Mouse (Mus musculus): ENCODE results near the gene Pkp4. TPM values are rescaled to one million over a fixed set of nuclear protein-coding genes. Genes with fewer than 3 reads are reported as not detected.
"Not testable (repeated sequence)": the region's sequence is repeated elsewhere in the genome, so short reads cannot be mapped to it uniquely, and the experiment has no call there.

Gene Pkp4
- polyA plus RNA-seq, 1 experiment from 2014 or later: 27.7 TPM

DNA sequence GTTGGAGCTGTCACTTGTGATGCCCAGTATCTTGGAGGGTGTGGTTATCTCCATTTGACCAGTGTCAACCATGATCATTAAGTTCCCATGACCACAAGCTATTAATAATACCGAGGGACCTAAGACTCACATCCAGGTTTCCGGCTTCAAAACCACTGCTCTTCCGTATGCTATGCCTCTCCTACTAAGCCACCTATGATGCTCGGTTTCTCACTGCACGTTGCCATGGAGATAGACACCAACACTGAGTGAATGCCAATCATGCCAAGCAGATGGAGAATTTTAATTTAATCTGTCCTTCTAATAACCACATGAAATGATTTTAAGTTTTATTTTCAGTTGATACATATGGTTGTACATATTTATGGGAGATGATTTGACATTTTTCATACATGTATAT, 229.3 kb downstream of the Pkp4 start:
- TF ChIP-seq CTCF (IDR thresholded peaks at IDR 0.05; ENCODE audit: low read depth): no peak
- Histone ChIP-seq H3K9me3 (ENCODE audit: control insufficient read depth) (no peaks in the 10 kb centered on the region), H3K27me3 (replicated peaks; ENCODE audit: control insufficient read depth, insufficient read depth, low read length) (no peaks in the 10 kb centered on the region), H3K4me3 (ENCODE audit: low read depth, low read length) (no peak overlapping the region), H3K9ac (ENCODE audit: low read depth, low read length) (no peak overlapping the region), H3K36me3 (ENCODE audit: control insufficient read depth, insufficient read depth) (no peaks in the 10 kb centered on the region), H3K27ac (ENCODE audit: low read depth, low read length) (no peak overlapping the region), H3K4me2 (replicated peaks; ENCODE audit: low read depth) (no peak overlapping the region), H3K4me1 (replicated peaks; ENCODE audit: control insufficient read depth, insufficient read depth, low read length) (no peaks in the 10 kb centered on the region)
- no peak for ATAC-seq
- 90% methylated on average over 5 of the region's 5 CpGs for WGBS

DNA sequence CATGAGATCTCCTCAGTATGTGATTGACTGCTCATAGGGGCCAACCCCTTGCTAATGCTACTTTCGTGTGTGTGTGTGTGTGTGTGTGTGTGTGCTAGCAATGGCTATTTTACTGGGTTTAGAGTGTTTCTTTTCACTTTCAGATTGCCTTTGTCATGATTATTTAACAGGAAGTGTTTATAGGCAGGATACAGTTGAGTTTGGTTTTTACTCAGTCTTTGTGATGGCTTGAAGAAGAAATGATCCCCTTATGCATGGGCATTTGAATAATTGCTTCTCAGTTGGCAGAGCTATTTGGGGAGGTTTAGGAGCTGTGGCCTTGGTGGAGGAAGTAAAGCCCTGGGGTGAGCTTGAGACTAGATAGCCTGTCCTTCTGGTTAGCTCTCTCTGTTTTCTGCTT, 232.5 kb downstream of the Pkp4 start:
- Histone ChIP-seq H3K9me3 (ENCODE audit: control insufficient read depth) (no peaks in the 10 kb centered on the region), H3K9ac (ENCODE audit: low read depth, low read length) (no peak overlapping the region), H3K36me3 (ENCODE audit: control insufficient read depth, insufficient read depth) (no peaks in the 10 kb centered on the region), H3K4me1 (replicated peaks; ENCODE audit: control insufficient read depth, insufficient read depth, low read length) (no peaks in the 10 kb centered on the region), H3K27me3 (replicated peaks; ENCODE audit: control insufficient read depth, insufficient read depth, low read length) (no peaks in the 10 kb centered on the region), H3K27ac (ENCODE audit: low read depth, low read length) (no peak overlapping the region), H3K4me3 (ENCODE audit: low read depth, low read length) (no peak overlapping the region), H3K4me2 (replicated peaks; ENCODE audit: low read depth) (no peak overlapping the region)
- no peak for ATAC-seq
- WGBS: 86% methylated on average over 1 of the region's 1 CpGs
- no peak for TF ChIP-seq CTCF (IDR thresholded peaks at IDR 0.05; ENCODE audit: low read depth)

DNA sequence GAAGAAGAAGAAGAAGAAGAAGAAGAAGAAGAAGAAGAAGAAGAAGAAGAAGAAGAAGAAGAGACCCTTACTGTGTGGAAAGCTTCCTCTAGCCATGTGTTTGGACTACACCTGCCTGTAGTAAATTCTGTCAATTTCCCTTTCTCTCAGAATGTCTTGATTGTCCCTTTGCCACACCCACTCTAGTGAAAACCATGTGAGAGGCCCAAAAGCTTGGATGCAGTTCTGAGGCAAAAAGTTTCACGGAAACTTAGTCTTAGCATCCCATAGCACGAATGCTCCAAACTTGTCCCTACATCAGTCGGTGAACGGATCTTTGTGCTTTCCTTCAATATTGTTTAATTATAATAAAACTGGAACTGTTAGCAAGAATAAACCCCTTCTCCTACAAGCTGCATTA, 234.0 kb downstream of the Pkp4 start:
- no peaks in the 10 kb centered on the region for H3K9me3 ChIP-seq (ENCODE audit: control insufficient read depth)
- H3K4me3 ChIP-seq (ENCODE audit: low read depth, low read length): no peak overlapping the region
- H3K4me1 ChIP-seq (replicated peaks; ENCODE audit: control insufficient read depth, insufficient read depth, low read length): no peaks in the 10 kb centered on the region
- no peak for TF ChIP-seq CTCF (IDR thresholded peaks at IDR 0.05; ENCODE audit: low read depth)
- no peak overlapping the region for H3K27ac ChIP-seq (ENCODE audit: low read depth, low read length)
- H3K4me2 ChIP-seq (replicated peaks; ENCODE audit: low read depth): no peak overlapping the region
- 96% methylated on average over 4 of the region's 4 CpGs for WGBS
- ATAC-seq: no peak
- no peaks in the 10 kb centered on the region for H3K27me3 ChIP-seq (replicated peaks; ENCODE audit: control insufficient read depth, insufficient read depth, low read length)
- no peaks in the 10 kb centered on the region for H3K36me3 ChIP-seq (ENCODE audit: control insufficient read depth, insufficient read depth)
- H3K9ac ChIP-seq (ENCODE audit: low read depth, low read length): no peak overlapping the region

DNA sequence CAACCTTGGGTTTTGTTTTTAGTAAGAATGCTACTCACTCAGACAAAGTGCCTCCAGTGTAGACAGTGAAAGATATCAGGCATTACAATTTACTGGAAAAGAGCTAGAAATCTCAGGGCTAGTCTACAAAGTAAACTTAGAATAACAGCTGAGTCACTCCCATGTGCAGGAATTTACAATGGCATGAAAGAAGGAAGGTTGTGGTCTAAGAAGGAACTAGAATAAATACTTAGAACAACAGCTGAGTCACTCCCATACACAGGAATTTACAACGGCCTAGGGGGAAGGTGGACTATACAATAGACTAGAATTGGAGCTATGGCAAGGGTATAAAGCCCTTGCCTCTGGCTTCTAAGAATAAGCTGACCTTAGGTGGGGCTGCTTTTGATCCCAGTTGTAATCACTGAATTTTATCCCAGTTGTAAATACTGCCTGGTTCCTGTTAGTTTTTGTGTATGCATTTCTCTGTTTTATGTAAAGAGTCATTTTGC, 234.6 kb downstream of the Pkp4 start:
- not testable (repeated sequence) for H3K4me1 ChIP-seq (replicated peaks; ENCODE audit: control insufficient read depth, insufficient read depth, low read length); H3K4me2 ChIP-seq (replicated peaks; ENCODE audit: low read depth); H3K4me3 ChIP-seq (ENCODE audit: low read depth, low read length); H3K9ac ChIP-seq (ENCODE audit: low read depth, low read length); H3K27me3 ChIP-seq (replicated peaks; ENCODE audit: control insufficient read depth, insufficient read depth, low read length); H3K9me3 ChIP-seq (ENCODE audit: control insufficient read depth); ATAC-seq; H3K27ac ChIP-seq (ENCODE audit: low read depth, low read length); H3K36me3 ChIP-seq (ENCODE audit: control insufficient read depth, insufficient read depth)
- 59% methylated on average over 1 of the region's 1 CpGs for WGBS

DNA sequence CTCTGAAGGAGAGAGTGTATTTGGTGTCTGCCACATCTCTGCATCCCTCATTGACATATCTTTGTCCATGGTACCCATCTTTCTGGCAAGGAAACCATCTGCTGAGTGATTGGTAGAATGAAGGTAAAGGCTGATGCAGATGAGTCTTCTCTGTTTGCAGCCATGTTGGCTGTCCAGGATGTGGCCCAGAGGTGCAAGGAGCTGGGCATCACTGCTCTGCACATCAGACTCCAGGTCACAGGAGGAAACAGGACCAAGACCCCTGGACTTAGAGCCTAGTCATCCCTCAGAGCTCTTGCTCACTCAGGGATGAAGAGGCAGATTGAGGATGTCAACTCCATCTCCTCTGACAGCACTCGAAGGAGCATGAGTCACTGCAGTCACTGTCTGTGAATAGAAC, 235.9 kb downstream of the Pkp4 start:
- no peak for TF ChIP-seq CTCF (IDR thresholded peaks at IDR 0.05; ENCODE audit: low read depth)
- Histone ChIP-seq H3K4me1 (replicated peaks; ENCODE audit: control insufficient read depth, insufficient read depth, low read length) (0 out of 2 replicates have a peak, but pooled peaks cover under 1% of the 10 kb centered on the region), H3K9ac (ENCODE audit: low read depth, low read length) (no peak overlapping the region), H3K9me3 (ENCODE audit: control insufficient read depth) (no peaks in the 10 kb centered on the region), H3K27me3 (replicated peaks; ENCODE audit: control insufficient read depth, insufficient read depth, low read length) (no peaks in the 10 kb centered on the region), H3K36me3 (ENCODE audit: control insufficient read depth, insufficient read depth) (no peaks in the 10 kb centered on the region), H3K27ac (ENCODE audit: low read depth, low read length) (no peak overlapping the region), H3K4me2 (replicated peaks; ENCODE audit: low read depth) (no peak overlapping the region), H3K4me3 (ENCODE audit: low read depth, low read length) (no peak overlapping the region)
- ATAC-seq: no peak
- WGBS: 89% methylated on average over 1 of the region's 1 CpGs

DNA sequence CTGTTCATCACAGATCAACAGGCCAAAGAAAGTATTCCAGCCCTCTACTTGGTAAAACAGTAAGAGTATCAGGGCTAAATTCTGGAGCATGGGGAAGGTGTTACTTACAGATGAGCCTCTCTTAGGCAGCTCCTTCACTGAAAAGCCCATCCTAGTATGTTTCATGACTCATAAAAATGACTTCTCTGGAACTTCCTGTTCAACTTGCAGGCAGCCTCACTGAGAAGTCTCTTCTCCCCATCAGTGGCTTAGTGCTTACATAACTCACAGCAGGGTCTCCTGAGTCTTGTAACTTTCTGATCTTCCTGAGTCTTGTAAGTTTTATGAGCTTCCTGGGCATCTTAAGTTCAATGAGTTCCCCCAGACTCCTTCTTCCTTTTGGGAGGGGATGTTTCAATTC, 236.9 kb downstream of the Pkp4 start:
- Histone ChIP-seq H3K4me2 (replicated peaks; ENCODE audit: low read depth) (no peak overlapping the region), H3K9me3 (ENCODE audit: control insufficient read depth) (no peaks in the 10 kb centered on the region)
- ATAC-seq: no peak

DNA sequence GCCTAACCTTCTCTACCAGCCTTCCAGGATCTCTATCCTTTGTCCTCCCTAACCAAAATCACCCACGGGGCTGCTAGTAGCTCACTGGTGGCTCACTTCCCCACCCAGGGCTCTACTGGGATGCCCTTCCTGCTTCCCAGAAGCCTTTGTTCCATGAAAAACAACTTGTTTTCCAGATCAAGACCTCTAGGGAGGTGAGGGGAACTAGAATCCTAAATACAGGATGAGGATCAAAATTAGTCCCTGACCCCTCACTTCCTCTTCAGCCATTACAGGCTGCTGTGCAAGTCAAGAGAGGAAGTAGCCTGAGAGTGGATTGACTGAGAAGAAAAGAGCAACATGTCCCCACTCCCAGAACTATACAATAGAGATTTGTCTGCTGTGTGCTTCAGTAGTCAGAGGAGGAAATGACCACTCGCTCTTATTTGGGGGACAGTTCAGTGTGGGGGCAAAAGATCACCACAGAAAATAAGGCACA, 240.3 kb downstream of the Pkp4 start:
- Histone ChIP-seq H3K4me1 (replicated peaks; ENCODE audit: control insufficient read depth, insufficient read depth, low read length) (0 out of 2 replicates have a peak, but pooled peaks cover 8% of the 10 kb centered on the region), H3K9me3 (ENCODE audit: control insufficient read depth) (no peaks in the 10 kb centered on the region), H3K27ac (ENCODE audit: low read depth, low read length) (0 out of 2 replicates have a peak overlapping the region, but pooled peaks have one; percentile 50), H3K27me3 (replicated peaks; ENCODE audit: control insufficient read depth, insufficient read depth, low read length) (no peaks in the 10 kb centered on the region), H3K4me2 (replicated peaks; ENCODE audit: low read depth) (no peak overlapping the region), H3K36me3 (ENCODE audit: control insufficient read depth, insufficient read depth) (no peaks in the 10 kb centered on the region), H3K4me3 (ENCODE audit: low read depth, low read length) (no peak overlapping the region), H3K9ac (ENCODE audit: low read depth, low read length) (no peak overlapping the region)
- ATAC-seq: 0 out of 2 replicates have a peak, but pooled peaks have one; percentile 19
- no peak for TF ChIP-seq CTCF (IDR thresholded peaks at IDR 0.05; ENCODE audit: low read depth)
- 57% methylated on average over 2 of the region's 2 CpGs for WGBS

More for the DNA sequence above, 236.9 kb downstream of the Pkp4 start:
- 0 out of 2 replicates have a peak, but pooled peaks cover 7% of the 10 kb centered on the region for H3K4me1 ChIP-seq (replicated peaks; ENCODE audit: control insufficient read depth, insufficient read depth, low read length)
- no peak overlapping the region for H3K27ac ChIP-seq (ENCODE audit: low read depth, low read length)
- TF ChIP-seq CTCF (IDR thresholded peaks at IDR 0.05; ENCODE audit: low read depth): no peak
- no peaks in the 10 kb centered on the region for H3K27me3 ChIP-seq (replicated peaks; ENCODE audit: control insufficient read depth, insufficient read depth, low read length)
- no peaks in the 10 kb centered on the region for H3K36me3 ChIP-seq (ENCODE audit: control insufficient read depth, insufficient read depth)
- H3K4me3 ChIP-seq (ENCODE audit: low read depth, low read length): no peak overlapping the region
- H3K9ac ChIP-seq (ENCODE audit: low read depth, low read length): no peak overlapping the region

Data from intestine, postnatal 0 days (tissue).